Mouse (Mus musculus): ENCODE data around the gene Sipa1.
"Not testable (repeated sequence)": the region's sequence is repeated elsewhere in the genome, so short reads cannot be mapped to it uniquely, and the experiment has no call there.

Gene Sipa1

DNA sequence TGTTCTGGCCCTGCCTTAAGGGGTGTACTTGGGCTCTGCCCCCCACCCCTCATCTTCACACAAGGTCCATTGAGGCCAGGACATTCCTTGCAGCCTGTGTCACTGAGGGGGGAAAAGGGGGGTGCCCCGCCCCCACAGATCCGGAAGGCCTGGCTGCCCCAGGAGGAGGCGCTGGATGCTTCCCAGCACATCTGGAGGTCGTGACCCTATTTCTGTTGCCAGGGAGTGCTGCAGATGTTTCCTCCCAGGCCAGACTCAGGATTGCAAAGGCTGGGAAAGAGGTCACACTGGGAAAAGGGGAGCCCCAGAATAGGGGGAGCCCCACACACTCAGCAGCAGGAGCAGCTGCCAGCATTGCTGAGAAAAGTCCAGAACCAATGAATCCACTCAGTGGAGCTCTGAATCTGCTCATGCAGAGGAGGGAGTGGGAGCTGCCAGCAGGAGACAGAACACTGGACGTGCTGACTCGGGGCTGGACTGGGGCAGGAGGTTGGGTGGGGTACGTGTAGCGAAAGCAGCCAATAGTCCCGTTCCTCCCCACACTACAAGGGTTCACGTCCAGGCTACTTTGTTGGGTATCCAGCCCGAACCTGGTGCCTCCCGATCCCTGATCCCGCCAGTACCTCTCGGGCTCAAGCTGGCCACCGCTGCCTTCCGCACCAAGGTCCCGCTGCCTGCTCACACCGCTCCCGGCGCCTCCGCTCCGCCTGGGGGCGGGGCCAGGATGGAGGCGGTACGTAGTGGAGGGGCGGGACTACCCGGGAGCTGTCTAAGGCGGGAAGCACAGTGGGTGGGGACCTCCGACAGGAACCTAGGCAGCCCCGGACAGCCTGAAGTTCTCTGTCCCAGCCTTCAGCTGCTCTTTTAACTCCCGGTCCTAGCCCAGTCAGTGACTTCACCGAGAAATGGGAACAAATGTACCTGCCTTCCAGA, at the start of gene Sipa1:
Sipa1 (minus strand) TSS at position 727 of the 933 bp plus-strand sequence.
- in situ Hi-C loops (cut with MboI), result no loop called here

DNA sequence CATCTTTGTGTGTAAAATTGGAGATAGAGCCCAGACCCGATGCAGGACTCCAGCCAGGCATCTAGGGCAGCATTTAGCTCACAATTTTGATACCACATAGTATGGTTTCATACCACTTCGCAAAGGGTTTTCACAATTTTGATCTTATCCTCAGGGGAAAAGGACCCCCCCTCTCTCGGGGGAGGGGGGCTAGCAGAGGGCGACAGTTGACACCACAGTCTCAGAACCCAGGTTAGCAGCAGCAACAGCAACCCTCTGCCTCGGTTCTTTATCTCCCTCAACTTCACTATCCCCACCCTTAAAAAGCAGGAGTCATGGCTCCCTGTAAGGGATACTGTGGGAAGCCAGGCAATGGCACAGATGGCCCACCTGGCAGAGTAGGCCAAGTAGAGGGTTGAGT, 49.7 kb upstream of the Sipa1 start:
- in situ Hi-C loops (cut with MboI), result no loop called here

GRCm38 (mm10) chr19:5711907-5712460, 48.5 kb upstream of the Sipa1 start:
- in situ Hi-C loops (cut with MboI), result no loop called here

DNA sequence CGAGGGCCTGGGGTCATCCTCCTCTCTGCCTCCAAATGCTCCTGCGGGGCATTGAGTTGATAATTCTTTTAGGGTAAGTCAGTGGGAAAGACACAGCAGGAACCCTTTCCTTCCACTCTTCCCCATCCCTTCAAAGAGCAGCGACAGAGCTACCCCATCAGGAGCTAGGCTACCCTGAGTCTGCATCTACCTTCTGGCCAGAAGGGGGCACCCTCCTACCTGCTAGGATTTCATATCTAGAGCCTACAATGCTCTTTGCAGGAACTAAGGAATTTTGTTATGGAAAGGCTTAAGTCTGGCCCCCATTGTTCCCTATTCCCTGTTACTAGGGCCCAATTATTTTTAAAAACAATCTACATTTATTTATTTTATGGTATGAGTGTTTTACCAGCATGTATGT, 47.7 kb upstream of the Sipa1 start:
- in situ Hi-C loops (cut with MboI), result no loop called here

- in situ Hi-C loops (cut with MboI), result no loop called here
Measured at GRCm38 (mm10) chr19:5710581-5710980, 47.1 kb upstream of the Sipa1 start.

GRCm38 (mm10) chr19:5710068-5710467, 46.6 kb upstream of the Sipa1 start:
- in situ Hi-C loops (cut with MboI), result no loop called here

DNA sequence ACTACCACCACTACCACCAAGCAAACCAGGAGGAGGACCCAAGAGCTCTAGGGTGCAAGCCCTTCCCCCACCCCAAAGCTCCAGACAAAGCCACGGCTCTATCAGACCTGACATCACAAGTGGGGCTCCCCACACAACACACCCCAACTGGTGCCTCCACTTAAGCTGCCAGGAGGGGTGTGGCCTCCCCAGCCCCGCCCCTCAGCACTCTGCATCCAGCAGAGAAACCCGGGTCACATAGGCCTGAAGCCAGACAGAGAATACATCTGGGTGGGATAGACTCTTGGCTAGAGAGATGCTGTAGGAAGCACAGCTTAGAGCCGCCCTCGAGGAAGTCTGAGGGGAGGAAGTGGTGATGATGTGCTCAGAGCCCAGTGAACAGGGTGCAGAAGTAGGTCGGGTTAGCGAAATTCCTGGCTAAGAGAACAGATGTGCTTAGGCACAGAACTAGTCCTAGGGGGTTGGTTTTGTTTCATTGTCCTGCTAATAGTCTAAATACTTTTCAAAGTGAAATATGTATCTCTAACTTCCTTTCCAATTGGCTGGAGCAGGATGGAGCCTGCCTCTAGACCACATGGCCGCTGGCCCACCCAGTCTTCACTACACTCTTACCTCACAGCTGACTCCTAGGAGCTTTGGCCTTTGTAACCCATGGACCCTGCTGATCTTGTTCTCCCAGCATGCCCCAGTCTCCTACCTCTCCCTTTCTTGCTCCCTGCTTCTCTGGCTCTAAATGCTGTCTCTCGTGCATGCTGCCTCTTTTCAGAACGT, 41.5 kb upstream of the Sipa1 start:
- in situ Hi-C loops (cut with MboI), result no loop called here

DNA sequence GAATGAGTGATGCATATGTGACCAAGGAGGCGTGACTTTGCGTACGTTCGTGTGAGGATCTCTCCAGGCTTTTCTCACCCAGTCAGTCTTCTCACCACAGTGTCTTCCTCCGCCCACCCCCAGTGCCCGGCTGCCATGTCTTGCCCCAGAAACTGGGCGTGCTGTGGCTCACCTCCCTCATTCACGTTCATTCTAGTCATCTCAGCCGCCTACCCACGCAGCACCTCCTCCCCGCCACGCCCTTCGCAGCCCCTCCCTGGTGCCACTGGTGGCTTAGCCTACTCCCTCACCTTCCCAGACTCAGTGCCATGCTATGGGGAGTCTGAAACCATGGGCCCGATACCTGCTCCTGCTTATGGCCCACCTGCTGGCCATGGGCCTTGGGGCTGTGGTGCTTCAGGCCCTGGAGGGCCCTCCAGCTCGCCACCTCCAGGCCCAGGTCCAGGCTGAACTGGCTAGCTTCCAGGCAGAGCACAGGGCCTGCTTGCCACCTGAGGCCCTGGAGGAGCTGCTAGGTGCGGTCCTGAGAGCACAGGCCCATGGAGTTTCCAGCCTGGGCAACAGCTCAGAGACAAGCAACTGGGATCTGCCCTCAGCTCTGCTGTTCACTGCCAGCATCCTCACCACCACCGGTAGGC, 40.8 kb upstream of the Sipa1 start, which contains the start of gene Kcnk7:
Kcnk7 (plus strand) TSS at position 205 of the 638 bp plus-strand sequence.
- in situ Hi-C loops (cut with MboI), result no loop called here

GRCm38 (mm10) chr19:5695849-5696462, 32.4 kb upstream of the Sipa1 start:
- in situ Hi-C loops (cut with MboI), result no loop called here

DNA sequence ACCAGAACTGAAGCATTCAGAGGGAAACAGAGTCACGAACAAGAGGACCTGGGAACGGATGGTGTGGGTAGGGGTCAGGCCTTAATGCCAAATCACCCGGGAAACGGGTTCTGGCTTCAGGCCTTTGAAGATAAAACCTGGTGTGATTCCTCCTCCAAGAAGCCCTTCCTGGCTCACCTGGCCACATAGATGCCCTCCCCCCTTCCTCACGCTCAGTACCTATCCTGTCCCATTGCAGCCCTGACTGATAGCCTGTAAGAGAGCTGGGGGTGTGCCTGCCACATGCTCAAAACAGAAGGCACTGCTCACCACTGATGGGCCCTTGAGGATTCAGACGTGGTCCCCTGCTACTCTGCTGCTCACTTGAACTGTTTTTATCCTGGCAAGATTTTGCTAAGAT, 30.3 kb upstream of the Sipa1 start:
- in situ Hi-C loops (cut with MboI), result no loop called here

GRCm38 (mm10) chr19:5692913-5693396, 29.4 kb upstream of the Sipa1 start:
- in situ Hi-C loops (cut with MboI), result no loop called here

DNA sequence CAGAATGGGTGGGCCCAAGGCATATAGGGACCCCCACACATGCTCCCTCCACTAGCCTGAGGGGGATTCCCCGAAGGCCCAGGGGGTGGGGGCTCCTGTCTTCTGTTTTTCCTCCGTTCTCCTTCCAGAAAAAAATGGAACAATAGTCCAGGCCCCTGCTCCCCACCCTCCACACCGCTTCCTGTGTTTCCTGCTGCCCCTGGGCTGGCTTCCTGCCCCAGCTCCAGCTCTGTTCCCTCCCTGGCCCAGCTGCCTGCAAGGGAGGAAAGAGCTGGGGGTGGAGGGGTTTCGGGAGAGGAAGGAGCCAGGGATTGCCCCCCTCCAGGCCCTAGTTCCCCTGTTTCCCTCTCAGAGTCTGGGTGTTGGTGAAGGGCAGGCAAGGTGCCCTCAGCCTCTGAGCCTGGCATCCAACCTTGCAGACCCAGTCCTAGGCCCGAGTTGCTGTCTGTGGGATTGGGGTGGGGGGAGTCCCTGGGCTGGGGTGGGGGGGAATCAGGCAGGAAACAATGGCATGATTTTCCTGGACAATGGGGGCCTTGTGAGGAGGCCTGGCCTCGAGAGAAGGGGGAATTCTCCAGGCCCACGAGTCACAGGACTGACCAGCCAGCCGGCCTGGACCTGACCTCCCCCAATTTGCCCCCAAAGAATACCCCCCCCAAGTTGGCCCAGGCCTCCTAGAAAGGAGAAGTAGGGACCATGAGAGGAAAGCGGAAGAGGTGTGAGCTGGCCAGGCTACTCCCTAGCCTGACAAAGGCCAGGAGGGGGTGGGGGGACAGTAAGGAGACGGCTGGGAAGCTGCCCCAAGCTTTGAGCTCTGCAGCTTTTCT, 28.8 kb upstream of the Sipa1 start:
- in situ Hi-C loops (cut with MboI), result no loop called here

GRCm38 (mm10) chr19:5691601-5692000, 28.1 kb upstream of the Sipa1 start:
- in situ Hi-C loops (cut with MboI), result no loop called here

DNA sequence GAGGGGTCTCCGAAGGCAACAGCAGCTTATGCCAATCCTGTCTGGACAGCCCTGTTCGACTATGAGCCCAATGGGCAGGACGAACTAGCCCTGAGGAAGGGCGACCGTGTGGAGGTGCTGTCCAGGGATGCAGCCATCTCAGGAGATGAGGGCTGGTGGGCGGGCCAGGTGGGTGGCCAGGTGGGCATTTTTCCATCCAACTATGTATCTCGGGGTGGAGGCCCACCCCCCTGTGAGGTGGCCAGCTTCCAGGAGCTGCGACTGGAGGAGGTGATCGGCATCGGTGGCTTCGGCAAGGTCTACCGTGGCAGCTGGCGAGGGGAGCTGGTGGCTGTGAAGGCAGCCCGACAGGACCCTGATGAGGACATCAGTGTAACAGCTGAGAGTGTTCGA, 26.8 kb upstream of the Sipa1 start:
- in situ Hi-C loops (cut with MboI), result no loop called here

DNA sequence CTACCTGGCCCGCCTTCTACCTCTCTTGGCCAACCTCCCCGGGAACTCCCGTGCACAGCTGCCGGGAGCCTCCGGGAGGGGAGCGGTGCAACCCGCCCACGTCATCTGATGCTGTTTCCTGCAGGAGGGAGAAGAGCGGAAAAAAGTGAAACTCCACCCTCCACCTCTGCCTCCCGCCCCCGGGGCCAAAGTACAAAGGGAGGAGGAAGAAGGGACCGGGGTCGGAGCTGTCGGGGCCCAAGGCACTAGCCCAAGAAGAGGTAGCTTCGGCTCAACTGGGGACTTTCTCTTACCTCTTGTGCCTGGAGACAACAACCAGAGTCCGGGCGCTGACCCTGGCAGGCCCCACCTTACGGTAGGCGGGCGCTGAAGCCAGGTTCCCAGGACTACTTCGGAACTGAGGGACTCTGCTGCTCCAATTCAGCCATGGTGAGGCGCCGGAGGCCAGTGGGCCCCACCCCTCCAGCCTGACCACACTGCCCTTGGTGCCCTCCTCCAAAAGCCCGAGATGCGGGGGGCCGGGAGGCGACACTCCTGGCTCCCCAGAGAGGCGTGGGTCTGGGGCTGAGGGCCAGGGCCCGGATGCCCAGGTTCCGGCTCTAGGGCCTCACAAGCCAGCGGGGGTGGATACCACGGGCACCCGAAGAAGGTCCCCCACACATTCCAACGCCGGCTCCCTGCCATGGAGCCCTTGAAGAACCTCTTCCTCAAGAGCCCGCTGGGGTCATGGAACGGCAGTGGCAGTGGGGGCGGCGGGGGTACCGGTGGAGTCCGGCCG, 26.2 kb upstream of the Sipa1 start:
- in situ Hi-C loops (cut with MboI), result no loop called here

DNA sequence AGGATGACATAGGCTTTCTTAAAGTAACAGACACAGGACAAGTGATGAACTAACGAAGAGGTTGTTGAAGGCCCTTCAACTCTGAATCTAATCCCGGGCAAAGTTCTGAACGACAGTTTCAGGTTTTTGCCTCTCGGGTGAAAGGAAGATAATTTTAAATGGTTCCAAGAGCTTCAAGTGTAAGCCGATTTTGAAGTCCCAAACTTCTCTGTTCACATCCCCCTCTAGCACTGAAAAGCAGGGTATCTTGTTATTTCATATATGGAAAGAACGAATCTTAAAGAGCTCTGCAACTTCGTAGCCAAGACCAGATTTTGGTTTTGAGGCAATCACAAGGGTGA, 25.6 kb upstream of the Sipa1 start:
- in situ Hi-C loops (cut with MboI), result no loop called here

DNA sequence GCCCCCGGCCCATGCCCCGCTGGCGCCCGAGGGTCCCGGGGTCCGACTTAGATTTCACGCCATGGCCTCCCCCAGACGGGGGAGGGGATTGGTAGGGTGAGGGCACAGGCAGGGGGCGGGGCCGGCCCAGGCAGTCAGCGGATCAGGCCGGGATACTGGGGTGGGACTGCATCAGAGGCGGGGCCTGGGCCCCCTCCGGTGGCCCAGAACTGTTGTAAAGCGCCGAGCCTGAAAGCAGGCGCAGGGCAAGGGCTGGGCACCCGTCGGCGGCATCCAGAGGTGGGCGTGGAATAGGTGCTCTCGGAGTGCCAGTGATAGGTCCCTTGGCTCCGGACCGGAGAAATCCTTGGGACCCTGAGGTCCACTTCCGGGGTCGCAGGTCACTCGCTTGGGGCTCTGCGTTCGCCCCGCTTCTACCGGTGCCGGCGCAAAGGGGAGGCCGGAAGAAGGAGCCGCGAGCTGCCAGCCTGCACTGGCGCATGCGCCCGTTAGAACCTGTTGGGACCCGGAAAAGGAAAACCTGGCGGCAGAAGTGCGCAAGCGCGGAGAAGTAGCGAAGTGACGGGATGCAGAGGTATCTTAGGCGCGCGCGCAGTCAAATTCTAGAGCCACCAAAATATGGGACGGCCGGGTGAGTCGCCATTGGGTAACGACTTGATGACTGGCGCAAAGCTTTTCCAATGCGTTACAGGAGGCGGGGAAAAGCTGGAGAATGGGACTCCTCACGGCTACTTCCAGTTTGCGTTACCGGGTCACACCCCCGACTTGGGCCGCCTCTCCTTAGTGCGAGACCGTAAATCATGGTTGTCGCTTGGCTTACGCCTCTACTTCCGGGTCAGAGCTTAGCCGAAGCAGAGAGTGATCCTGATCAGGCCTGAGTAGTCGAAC, 24.9 kb upstream of the Sipa1 start, which contains the start of the genes Map3k11 and Pcnx3:
Map3k11 (plus strand) TSS at position 543 of the 888 bp plus-strand sequence.
Pcnx3 (minus strand) TSS at position 709 of the 888 bp plus-strand sequence.
- in situ Hi-C loops (cut with MboI), result no loop called here

- in situ Hi-C loops (cut with MboI), result no loop called here
Measured at GRCm38 (mm10) chr19:5687738-5688137, 24.2 kb upstream of the Sipa1 start.

- in situ Hi-C loops (cut with MboI), result not testable (repeated sequence)
Measured at GRCm38 (mm10) chr19:5686954-5687353, 23.4 kb upstream of the Sipa1 start.
